Mouse (Mus musculus) gastrocnemius, postnatal 36 days (tissue): ENCODE data around the gene Bcl2a1d. TPM values are rescaled to one million over a fixed set of nuclear protein-coding genes. Genes with fewer than 3 reads are reported as not detected.
"Not testable (repeated sequence)": the region's sequence is repeated elsewhere in the genome, so short reads cannot be mapped to it uniquely, and the experiment has no call there.

Source experiments
- DNase-seq, 2 experiments: peaks; one replicate each; pipeline ENCODE4 v3.0.0; 2022
- intact Hi-C: fragments of 180-260 bp; cut with DNase I; formaldehyde crosslinking; loops from one replicate; pipeline ENCODE4 v1.15.1; 2025
- long read RNA-seq, 2 experiments: library from polyadenylated mRNA; stranded (forward); transcript quantifications; one replicate each; pipeline ENCODE4 v2.0.0; 2021
- total RNA-seq, 2 experiments: library from RNA; stranded (reverse); gene quantifications; 2 replicates each; pipeline ENCODE4 v1.2.3; 2021

The Bcl2a1d gene
- total RNA-seq, result not detected
- long read RNA-seq, experiment 1, result 0 reads
- long read RNA-seq, experiment 2, result 0 reads

DNA sequence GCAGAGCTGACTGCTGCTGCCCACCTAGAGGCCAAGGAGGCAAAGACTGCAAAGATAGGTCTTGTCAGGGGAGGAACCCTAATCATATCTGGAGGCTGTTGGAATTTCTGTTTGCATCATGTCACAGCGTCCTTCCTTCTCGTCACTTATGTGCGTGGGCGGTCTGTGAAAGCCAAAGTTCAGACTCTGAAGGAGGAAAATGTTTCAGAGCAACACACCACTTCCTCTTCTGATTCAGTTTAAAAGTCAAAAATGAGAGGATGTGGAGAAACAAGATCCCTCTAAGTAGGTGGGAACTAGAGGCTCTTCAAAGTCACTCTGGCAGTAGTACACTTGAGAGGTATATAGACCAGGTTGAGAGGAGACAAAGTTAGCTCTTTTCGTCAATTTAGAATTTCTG, at the start of gene Bcl2a1d:
TSS of gene Bcl2a1d (minus strand) at position 187 of the 400 bp plus-strand sequence.
- intact Hi-C loops, DNase-seq: not testable (repeated sequence)

- DNase-seq, intact Hi-C loops: not testable (repeated sequence)
These were observed 38.5 kb upstream of the Bcl2a1d start for GRCm38 (mm10) chr9:88770239-88770638.

DNA sequence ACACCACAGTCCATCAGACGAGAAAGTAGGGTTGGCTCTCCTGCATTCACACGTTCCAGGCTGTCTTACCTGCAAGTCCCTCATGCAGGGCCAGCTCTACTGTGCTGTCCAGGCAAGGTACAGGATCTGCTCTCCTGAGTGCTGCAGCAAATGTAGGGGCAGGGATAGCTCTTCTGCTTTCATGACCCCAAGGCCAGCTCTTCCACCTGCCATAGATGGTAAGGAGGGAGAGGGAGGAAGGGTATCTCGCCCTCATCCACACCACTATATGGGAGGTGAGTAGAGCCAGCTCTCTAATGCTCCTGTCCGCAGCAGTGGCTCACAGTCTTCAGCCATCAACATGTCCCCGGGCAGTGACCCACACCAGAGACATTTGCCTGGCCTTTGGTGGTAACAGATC, 37.8 kb upstream of the Bcl2a1d start:
- intact Hi-C loops, DNase-seq: not testable (repeated sequence)

DNA sequence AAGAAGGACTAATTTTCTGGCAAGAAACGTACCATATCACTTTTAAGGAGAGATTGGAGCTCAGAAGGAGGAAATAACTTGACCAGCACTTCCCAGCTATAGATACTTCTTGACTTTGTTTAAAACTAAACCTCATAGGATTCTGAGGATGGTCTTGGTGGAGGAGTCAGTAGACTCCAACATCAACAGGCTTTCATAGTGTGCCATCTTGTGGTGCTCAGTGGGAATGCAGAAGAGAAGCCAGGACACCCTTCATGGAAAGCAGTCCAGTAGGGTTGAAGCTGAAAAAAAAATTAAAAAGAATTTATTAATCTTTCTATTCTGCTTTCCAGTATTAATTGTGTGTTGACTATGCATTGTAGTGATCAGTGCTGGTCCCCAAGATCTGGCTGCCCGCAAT, 15.0 kb upstream of the Bcl2a1d start:
- intact Hi-C loops, result not testable (repeated sequence)
- peak in 1 of 2 experiments; percentile 9 for DNase-seq

DNA sequence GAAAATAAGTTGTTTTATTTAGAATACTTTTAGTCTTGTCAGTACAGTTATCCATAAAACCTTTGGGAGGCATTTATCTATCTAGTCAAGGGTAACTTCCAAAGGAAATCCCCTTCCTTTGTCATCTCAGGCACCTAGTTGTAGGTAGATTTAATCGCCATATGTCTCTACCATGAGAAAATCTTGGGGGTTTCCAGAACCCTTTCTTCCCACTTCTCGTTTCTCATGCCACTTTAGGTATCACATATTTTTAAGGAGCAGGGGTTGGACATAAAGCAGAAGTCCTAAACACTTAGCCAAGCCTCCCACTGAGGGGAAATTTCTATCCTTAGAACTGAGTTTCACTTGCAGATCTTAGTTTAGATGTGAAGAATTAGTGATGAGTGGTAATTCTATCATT, 14.3 kb upstream of the Bcl2a1d start:
- intact Hi-C loops, DNase-seq: not testable (repeated sequence)

GRCm38 (mm10) chr9:88735289-88735688, 3.6 kb upstream of the Bcl2a1d start:
- DNase-seq, intact Hi-C loops: not testable (repeated sequence)

DNA sequence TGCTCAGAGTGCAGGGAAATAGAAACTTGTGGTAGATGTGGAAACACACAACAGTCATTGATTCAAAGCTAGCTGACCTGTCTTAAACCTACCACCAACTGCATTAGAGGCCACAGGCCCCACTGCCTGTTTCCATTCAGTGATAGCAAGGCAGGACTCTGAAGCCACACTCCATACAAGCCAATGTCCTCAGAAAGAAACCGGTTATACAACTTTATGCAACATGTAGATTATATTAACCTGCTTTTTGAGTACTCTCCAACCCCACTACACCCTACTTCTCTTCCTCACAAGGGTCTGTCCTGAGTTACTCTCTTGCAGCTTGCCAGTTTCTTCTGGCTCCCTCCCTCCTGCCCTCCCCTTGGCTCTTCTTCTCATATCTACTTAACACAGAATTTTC, 1.5 kb upstream of the Bcl2a1d start:
- intact Hi-C loops, result not testable (repeated sequence)

GRCm38 (mm10) chr9:88732334-88732733, 620 bp upstream of the Bcl2a1d start:
- DNase-seq, intact Hi-C loops: not testable (repeated sequence)

More for the DNA sequence above, 1.5 kb upstream of the Bcl2a1d start:
- not testable (repeated sequence) for DNase-seq

- DNase-seq, intact Hi-C loops: not testable (repeated sequence)
These were observed 3.4 kb downstream of the Bcl2a1d start for GRCm38 (mm10) chr9:88728311-88728710.

DNA sequence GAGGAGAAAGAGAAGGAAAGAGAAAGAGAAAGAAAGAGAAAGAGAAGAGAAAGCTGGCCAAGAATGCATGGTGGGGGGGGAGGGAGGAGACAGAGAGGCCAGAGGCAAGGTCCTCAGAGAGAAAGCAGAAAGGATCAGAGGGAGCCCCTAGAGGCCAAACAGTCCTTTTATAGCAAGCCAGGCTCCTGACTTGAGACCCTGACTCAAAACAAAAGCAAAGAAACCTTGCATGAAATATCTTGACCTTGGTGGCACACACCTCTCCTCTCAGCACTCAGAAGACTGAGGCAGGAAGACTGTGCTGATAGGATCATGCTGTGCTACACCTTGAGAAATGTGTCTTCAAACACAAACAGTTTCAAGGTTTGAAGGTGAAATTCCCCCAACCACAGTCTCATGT, 10.1 kb downstream of the Bcl2a1d start:
- DNase-seq, intact Hi-C loops: not testable (repeated sequence)

DNA sequence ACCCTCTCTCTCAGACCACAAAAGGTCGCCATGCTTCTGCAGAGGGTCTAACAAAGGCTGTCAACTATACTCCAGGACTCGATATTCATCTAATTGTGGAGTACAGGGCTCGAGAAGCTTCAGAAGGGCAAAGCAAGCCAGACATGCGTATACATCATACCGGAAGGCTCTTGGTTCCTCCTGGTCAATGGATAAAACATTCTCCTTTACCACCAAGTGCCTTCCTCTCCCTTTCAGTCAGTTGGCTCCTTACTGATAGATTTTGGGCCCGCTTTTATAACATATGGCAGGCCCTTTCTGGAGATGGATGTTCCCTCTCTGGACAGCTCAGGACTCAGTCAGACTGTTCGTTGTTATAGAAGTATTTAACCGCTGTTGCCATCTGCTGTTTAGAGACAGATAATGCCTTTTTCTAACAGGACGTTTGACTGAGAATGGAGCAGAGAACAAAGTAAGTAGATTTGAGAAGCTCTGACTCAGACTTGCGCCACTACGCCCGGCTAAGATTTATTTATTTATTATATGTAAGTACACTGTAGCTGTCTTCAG, 11.7 kb downstream of the Bcl2a1d start, which contains the start of gene Mthfsl:
TSS of gene Mthfsl (minus strand) at position 308 of the 549 bp plus-strand sequence.
- peak in 1 of 2 experiments; percentile 2 for DNase-seq
- intact Hi-C loops, result not testable (repeated sequence)

- DNase-seq, result peak in 1 of 2 experiments; percentile 4
- intact Hi-C loops, result not testable (repeated sequence)
These were observed 12.4 kb downstream of the Bcl2a1d start for GRCm38 (mm10) chr9:88719073-88719921.

DNA sequence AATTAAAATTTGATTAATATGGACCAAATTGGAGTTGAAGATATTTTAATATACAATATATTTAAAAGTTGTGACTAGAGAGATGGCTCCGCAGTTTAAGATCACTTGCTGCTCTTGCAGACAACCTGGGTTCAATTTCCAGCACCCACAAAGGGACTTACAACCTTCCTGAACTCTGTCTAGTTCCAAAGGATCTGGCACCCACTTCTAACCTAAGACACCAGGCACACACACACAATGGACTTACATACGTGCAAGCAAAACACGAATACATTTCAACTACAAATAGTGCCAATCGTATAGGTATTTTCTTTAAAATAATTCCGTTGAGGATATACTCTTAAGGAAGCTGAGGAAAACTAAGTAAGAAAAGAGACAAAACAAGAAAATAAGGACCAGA, 13.1 kb downstream of the Bcl2a1d start:
- intact Hi-C loops, DNase-seq: not testable (repeated sequence)

DNA sequence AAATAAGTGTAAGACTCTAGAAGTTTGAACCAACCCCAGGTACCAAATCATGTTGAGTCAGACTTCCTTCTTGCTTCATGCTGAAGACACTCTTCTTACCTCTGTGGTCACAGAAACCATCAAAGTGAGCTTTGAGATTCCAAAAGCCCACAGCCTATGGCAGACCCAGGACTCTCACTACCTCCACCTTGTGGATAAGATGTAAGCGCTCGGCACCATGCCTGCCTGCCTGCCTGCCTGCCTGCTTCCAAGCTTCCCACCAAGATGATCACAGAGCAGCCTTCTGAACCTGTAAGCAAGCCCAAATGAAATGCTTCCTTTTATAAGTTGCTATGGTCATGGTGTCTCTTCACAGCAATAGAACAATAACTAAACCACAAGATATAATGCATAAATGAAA, 13.6 kb downstream of the Bcl2a1d start:
- intact Hi-C loops, result not testable (repeated sequence)
- peak in 1 of 2 experiments; percentile 8 for DNase-seq

- intact Hi-C loops, DNase-seq: not testable (repeated sequence)
These were observed 17.2 kb downstream of the Bcl2a1d start for GRCm38 (mm10) chr9:88714515-88714914.

GRCm38 (mm10) chr9:88712164-88712749, 19.5 kb downstream of the Bcl2a1d start:
- intact Hi-C loops, result not testable (repeated sequence)

DNA sequence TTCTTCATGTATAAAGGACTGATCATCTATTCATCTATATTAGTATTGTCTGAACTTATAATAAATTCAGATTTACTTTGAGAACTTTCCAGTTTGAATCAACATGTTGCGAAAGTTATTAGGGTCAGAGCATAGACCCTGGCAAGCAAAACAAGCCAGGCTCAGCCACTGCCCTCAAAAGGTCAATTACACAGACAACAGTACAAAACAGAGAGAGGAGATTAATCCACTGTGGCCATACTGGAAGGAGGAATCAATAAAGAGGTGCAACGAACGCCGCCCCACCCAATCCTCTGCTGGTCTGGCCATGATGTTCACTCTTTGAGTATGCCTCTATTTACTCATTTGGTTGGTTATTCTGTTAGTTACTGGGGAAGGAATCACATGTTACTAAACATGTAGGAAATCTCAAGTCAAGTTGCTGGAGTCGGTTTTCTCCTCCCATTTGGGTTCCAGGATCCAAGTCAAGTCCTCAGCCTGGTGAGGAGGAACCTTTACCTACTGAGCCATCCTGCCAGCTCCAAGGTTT, 20.7 kb downstream of the Bcl2a1d start:
- DNase-seq, intact Hi-C loops: not testable (repeated sequence)

More at GRCm38 (mm10) chr9:88712164-88712749, 19.5 kb downstream of the Bcl2a1d start:
- DNase-seq, result not testable (repeated sequence)

- intact Hi-C loops, DNase-seq: not testable (repeated sequence)
These were observed 21.3 kb downstream of the Bcl2a1d start for GRCm38 (mm10) chr9:88710439-88710838.

DNA sequence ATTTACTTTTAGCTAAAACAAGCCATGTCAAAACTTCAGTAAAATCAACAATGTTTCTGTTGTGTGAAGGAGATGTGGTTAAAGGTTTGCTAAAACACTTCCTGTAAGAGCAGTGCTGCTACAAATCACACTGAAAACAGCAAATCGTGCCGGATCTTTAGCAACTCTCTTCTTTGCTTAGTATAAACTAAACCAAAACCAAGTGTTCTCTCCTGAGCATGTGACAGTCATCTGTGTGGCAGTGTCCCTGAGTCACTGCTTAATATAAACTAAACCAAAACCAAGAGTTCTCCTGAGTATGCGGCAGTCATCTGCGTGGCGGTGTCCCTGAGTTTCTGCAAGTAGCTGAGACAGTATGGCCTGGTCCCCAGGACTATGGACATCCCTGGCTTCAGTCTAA, 21.9 kb downstream of the Bcl2a1d start:
- DNase-seq, intact Hi-C loops: not testable (repeated sequence)

- intact Hi-C loops, result no loop called here
- DNase-seq, result no peak
These were observed 22.4 kb downstream of the Bcl2a1d start for GRCm38 (mm10) chr9:88709304-88709703.

- DNase-seq, result no peak
- intact Hi-C loops, result no loop called here
These were observed 25.0 kb downstream of the Bcl2a1d start for GRCm38 (mm10) chr9:88706700-88707099.
